Mouse (Mus musculus) cerebellum, postnatal 4 days (tissue): ENCODE measurements at regions not wholly inside any gene's neighbourhood (a gene's known extent, or its start where the extent isn't known, plus 50 kb on each side); places are given as distances from the start of the nearest gene placed in this dataset.

Source experiments
- DNase-seq, 2 experiments: peaks; one replicate each; pipeline ENCODE4 v3.0.0; 2022; ENCODE audit warnings: low spot score in 2 of 2, mixed read lengths in 1 of 2

DNA sequence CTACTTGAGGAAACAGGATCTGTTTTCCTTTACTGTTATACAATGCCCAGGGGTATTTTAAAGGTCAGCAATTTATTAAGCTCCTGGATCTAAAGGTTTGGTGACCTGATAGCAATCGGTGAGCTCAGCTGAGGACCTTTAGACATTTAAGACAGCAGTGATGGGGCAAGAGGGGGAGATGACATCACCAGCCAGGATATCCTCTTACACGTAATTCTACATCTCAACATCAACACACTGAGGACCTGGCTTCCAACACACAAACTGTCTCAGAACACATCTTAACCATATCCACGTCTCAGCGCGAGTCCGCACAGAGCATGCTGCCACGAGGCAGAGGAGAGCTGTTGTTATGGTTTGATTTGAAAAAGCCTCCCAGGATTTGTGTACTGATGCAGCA lies 69.2 kb downstream of the Nhlrc3 start:
- no peak for DNase-seq

DNA sequence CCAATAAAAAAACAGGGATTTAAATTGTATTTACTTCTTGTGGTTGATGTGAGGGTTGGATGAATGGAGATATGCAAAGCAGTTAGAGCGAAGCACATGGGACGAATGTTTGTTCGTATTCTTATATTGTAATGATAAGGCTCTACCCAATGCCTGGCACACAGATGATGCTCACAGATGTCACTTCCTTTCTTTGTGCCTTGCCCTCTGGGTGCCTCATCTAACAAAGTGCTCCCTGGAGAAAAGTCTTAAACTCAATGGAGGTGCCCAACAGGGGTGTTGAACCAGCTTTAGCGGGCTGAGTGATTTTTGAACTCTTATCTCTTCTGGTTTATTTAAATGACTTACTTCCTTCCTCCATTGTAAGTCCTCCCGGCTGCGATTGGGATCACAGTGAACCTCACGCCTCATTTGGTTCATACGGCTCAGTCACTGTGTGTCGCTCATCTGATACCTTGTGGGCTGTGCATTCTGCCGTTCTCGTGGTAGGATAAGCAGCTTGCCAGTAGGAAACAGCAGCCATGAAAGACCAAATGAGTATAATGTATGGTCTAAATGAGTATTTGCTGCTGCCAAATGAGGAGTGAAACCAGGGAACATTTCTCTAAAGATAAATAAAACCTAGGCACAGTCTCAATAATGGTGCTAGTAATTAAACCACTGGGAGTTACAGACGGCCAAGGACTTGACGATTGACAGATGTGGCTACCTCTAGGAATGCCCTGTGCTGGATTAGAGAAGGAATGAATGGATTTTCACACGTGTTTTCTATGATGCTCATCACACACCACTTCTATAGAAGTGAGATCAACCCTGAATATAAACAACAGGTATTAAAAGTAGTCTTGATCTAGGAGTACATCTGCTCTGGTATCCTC lies 81.2 kb downstream of the Nhlrc3 start:
- no peak for DNase-seq

DNA sequence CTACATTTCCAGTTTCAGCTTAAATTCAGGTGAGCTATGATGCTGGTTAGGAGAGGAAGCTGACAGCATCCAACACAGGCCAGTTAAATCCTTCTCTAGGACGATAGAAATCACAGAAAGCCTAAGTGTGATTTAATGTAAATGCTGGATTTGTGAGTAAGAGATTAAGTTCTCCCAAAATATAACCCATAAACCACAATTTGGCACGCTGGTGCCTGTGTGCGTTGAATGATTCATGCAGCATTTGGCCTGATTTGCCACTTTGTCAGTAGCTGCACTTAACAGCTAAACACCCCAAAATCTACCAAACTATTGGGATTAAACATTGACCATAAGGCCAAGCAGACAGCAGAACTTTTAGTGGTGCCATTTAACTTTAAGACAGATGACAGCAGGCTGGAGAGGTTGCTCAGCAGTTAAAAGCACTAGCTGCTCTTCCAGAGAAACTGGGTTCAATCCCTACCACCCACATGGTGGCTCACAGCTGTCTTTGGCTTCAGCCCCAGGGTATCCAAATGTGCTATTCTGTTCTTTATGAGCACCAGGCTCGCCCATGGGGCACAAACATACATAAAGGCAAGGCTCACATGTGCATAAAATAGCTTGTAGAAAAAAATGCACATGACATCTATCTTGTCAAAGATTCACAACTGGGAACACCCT lies 83.5 kb downstream of the Nhlrc3 start:
- DNase-seq = no peak

DNA sequence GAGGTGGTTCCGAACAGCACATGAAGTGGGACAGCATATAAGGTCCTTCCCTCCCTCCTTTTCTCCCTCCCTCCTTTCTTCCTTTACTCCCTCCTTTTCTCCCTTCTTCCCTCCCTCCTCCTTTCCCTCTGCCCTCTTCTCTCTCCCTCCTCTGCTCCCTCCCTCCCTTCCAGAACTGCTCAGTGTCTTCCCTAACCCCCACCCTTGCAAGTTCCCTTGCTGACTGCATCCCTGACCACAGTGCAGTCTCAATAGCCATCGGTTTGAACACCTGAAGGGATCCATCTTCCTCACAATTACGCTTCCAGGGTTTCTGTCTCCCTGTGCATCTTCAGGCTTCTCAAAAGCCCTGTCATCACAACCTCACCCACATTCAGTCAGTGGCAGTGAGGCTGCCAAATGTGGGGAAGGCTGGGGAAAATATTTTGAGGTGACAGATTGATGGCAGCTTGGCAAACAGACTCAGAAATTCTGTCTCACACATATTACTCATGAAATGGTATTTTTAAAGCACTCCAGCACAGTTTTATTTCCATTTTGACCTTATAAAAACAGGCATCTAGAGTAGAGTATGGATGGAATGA lies 86.2 kb downstream of the Nhlrc3 start:
- DNase-seq = no peak

DNA sequence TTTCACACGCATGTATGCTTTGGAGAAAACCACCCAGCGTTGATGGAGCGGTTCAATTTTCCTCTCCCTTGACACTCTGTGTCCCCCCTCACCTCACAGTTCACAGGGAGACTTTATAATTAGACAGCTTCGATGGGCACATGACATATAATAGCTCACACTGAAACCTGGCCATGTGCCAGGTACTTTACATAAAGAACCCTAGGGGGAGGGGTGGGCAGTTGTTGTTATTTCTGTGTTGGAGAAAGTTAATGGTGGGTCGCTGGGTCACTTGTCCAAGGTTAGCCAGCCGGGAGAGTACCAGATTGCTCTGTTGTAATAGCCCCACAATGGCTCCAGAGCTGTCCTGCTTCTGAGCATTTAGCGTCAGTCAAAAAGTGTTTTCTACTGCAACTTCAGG lies 90.2 kb downstream of the Nhlrc3 start:
- peak in 1 of 2 experiments; percentile 31 for DNase-seq

DNA sequence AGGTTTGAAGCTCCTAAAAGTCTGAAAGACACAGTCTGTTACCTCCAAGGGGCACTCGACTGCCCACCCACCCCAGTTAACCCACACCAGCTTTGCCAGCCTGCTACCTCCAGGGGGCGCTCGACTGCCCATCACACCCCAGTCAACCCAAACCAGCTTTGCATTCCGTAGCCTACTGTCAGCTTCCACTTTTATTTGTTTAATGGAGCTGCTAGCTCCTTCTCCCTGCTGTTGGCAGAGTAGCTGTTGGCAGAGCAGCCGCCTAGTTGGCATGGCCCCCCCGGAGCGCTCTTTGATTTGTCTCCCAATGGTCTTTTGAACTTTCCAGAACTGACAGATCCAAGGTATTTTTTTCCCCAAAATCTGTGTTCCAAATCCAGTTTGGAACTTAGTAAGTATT lies 91.2 kb downstream of the Nhlrc3 start:
- peak in 1 of 2 experiments; percentile 20 for DNase-seq

DNA sequence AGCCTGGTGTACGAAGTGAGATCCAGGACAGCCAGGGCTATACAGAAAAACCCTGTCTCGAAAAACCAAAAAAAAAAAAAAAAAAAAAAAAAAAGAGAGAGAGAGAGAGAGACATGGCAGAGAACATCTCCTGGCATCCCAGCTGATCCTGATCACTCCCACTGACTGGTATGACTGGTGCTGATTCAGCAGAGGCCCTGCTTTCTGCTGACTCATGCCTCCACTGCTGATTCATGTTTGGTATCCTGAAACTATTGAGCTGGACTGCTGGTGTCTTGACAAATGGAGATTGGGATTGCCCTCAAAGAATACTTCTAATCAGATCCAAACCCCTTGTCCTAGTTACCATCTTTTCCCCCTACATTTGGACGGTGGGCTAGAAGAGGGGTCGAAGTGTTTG lies 101.9 kb downstream of the Nhlrc3 start:
- no peak for DNase-seq

DNA sequence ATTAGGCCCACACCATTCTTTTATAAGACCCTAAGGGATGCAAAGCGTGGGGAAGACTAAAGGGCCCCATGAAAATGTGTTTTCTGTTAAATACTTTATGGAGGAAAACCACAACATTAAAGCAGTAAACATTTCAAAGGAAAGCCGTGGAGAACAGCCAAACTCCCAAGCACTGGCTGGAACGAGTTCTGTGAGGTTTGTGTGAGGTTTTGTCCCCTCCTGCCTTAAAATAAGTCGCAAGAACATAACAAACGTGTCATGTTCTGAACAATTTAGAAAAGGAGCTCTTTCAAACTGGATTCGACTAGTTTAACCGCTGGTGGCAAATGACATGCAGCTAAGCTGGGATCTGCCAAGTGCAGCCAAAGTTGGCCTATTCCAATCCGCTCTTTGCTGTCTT lies 109.4 kb downstream of the Nhlrc3 start:
- no peak for DNase-seq

DNA sequence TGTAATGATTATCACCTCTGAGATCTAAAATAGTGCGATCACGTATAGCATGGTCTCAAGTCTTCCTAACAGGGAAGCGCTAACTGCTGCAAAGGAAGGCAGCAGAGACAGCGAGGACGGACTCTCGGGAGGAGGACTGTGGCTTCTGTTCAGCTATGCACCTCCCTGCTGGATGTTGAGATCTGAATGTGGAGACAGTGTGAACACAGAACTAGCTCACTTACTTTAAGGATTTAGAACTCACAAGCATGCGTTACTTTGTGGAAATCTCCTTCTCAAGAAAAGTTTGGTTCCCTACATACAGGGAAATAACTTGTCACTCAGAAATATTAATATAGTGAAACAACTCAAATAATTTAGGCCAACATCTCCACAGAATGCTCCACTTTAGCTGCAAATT lies 109.8 kb downstream of the Nhlrc3 start:
- no peak for DNase-seq

DNA sequence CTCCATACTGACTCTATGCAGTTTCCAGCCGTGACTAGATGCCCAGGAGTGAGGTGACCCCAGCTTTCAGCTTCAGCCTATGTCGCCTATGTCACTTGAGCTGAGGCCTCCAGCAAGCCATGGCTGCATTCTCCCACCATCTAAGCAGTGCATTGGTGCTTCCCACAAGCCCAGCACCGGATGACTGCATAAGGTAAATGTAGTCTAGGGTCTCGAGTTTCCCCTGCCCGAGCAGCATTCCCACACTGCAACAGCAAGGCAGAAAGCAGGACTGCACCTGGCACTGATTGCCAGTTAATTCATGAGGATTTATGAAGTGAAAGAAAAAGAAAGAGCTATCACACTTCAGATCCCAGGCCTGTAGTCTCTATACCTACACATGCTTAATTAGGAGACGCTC lies 119.5 kb downstream of the Nhlrc3 start:
- no peak for DNase-seq

DNA sequence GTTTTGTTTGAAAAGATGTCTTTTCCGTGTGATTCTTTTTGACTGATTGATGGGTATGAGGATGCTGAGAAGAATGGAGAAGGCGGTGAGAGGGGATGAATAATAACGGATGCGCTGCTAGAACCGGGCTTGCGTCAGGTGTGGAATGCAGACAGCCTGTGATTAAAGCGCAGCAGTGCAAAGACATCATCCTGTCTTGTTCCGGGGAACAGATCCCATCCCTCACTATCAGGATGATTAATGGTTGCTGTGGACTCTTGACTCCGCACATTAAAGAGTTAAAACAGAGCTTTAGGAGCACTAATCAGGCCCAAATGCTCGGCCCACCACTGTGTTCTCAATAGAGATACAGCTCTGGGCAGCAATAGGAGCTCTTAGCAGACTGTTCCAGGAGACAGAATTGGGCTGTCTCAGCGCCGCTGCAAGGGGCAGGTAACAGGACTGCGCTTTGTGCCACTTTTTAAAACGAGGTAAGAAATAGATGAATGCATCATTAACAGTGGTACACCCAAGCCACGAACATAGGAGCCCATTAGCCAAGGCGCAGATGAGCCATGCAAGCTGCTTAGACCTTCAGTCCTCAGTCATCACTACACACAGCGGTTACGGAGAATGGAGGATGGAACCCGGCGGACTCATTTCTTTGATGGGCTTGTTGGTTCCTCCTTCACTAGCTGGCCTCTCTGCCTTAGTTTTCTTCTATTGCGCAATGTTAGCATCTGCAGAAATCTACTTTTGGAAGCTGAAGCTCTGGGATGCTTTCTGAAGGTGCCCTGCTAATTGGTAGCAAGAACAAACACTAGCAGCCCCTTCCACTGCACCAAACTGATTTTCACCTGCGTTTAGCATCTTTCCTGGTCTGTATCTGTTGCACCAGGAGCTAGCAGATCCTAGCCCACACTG lies 121.6 kb downstream of the Nhlrc3 start:
- no peak for DNase-seq

DNA sequence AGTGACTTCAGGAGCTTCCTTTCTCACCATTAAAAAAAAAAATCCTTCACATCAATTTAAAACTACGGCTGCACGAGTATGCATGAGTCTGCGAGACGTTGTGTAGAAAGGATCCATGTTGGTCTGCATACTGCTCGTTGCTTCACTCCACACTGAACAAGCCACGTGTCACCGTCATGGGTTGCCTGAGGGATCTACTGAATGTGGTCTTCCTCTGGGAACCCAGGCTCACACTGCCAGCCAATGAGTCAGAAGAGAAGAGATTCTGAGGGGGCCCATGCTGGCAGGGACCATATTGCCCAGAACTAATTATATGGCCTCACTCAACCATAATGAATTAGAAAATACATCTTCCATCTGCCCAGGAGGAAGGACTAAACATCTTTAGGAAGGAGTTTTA lies 124.6 kb downstream of the Nhlrc3 start:
- no peak for DNase-seq

DNA sequence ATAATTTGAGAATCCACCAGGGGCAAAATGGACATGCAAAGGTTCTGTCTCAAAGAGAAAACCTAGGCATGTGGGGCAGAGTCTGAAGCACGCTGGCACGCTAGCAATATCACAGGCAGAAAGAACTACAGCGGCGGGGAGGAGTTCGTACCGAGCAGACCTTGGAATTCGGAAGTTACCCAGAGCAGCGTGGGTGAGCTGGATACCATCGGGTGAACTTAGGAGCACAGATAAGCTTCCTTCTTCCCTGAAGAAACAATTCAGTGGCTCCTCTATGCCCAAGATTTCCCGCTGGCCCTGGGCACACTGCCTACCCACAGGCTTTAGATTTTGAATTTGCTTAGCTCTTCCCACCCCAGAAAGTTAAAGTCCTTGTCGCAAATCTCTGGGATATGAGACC lies 129.1 kb downstream of the Nhlrc3 start:
- DNase-seq = no peak

DNA sequence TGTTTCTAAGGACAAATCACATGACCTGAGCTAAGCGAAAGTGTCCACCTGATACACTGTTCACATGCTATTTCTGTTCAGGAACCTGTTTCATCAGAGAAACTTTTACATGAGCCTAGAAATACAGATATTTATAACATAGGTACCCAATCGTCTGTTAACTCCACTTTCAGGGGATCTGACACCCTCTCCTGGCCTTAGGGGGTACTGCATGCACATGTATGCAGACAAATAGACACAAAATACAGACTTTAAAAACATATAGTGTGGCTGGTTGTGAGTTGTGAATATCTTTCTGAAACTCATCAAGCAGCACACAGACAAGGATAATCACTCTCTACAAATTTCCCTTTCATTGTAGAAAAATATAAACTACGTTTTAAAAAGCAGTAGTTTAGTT lies 133.6 kb downstream of the Nhlrc3 start:
- peak in 1 of 2 experiments; percentile 31 for DNase-seq

DNA sequence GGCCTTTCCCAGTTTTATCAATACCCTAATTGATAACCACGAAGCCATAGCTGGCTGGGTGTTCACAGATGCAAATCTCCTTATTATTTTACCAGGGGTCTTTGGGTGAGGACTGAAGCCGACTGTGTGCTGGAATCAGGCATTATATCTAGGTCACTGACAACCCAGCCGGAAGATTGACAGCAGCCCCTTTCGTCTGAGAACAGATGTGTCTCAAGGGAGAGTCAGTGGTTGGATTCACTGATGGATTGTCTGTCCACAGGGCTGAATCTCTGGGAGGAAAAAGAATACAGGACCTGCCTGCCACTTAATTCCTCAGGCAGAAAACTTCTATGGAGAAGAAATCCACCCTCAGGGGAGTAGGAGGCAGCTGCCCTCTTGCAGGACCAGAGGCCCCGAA lies 135.7 kb downstream of the Nhlrc3 start:
- no peak for DNase-seq

DNA sequence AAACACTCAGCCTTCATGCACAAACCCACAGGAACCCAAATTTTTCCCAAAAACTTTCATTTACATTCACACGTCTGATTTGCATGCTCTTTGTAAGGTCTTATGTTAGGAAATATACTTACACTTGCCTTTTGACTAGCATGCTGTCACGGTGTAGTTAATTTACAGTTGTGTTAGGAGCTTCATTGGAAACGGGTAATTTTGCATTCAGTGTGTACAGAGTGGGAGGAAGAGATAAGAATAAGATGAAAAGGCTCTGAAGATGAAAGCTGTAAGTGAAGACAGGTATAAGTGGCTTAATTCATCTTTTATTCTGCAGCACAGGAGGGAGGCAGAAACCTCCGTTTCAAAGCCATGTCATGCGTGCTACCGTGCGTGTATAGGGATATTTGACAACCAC lies 136.2 kb downstream of the Nhlrc3 start:
- no peak for DNase-seq

DNA sequence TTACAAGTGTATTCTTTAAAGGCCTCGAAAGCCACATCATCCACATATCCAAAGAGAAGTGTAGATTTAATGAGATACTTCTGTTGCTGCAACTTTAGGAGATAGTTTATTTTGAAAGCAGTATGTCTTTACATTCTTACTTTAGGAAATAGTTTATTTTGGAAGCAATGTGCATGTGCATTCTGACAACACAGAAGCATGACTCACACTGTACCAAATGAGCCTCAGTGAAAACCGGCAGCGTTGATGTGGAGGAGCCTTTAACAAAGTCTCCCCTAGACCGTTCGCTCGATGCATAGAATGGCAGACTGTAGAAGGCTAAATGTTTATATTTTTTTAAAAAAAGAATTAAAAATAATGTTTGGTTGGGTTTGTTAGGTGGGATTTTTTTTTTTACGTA lies 138.1 kb downstream of the Nhlrc3 start:
- DNase-seq = no peak

DNA sequence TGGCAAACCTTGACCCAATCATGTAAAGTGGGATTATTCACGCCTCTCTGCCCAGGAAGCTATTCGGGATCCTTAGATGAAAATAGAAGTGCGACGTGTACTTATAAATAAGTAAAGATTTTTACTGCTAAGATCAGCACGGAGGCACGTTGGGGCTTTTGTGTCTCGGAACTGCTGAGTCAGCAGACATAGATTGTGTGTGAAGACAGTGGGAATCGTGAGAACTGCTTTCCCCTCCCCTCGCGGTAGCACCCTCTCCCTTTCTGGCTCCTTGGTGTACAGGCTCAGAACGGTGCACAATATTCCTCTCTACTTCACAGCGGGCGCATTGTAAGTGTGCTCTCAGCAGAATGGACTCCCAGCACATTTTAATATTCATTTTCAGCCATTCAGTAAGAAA lies 138.7 kb downstream of the Nhlrc3 start:
- no peak for DNase-seq

DNA sequence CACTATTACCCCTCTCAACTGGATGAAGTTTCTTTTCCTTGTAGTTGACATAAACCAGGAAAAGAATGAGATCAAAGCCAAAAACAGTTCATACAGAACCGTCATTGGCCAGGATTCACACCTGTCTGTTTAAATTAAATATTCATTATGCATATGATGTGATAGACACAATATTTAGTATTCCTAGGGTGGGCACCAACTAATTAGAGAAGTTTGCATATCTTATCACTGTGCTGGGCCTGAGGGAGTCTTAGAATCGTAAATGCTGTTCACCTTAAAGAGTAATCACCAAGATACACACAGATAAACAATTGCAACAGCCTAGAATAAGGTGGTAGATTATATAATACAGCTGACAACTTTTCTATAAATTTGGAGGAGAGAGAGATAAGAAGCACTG lies 147.7 kb downstream of the Nhlrc3 start:
- no peak for DNase-seq
